Mouse (Mus musculus) brain, embryonic 14.5 days (tissue): ENCODE data around the gene Cnot4.

Experiments used
- CTCF ChIP-seq: fragments of 200-500 bp; IDR thresholded peaks from 2 replicates; pipeline ENCODE4 v1.5.1; 2012; ENCODE audit warnings: inconsistent platforms, mild to moderate bottlenecking, moderate library complexity, borderline replicate concordance; ENCODE audit not compliant: insufficient read depth, insufficient read length; ENCODE audit errors: extremely low read depth
- POLR2A ChIP-seq: fragments of 200-500 bp; IDR thresholded peaks from 2 replicates; pipeline ENCODE4 v1.6.1; 2012; ENCODE audit warnings: mild to moderate bottlenecking, inconsistent platforms, borderline replicate concordance; ENCODE audit not compliant: poor library complexity, insufficient read depth, insufficient read length, severe bottlenecking; ENCODE audit errors: extremely low read depth

DNA sequence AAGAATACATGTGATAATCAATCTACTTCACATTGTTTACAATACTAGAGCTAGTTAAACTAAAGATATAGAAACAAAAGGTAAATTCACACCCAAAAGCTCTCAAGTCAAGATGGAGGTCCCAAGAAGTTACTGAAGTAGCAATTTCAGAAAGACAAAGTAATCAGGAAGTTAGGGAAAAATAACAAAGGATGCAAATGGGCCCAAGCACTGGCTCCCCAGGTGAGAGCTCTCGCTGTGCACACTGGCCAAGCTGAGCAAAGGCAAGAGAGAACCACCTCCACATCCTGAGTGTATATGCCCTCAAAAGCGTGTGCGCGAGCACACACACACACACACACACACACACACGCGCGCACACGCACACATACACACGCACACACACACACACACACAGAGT lies 58.4 kb downstream of the Cnot4 start:
- no peak for TF ChIP-seq CTCF
- TF ChIP-seq POLR2A, result no peak
